Mouse (Mus musculus): ENCODE results near the gene Neurl1a.

GRCm38 (mm10) chr19:47213470-47213869, 34.9 kb downstream of the Neurl1a start:
- TF ChIP-seq CTCF (IDR thresholded peaks at IDR 0.05; ENCODE audit: low read depth, low read length) (peak; percentile 28; the same call in 1 of the 2 replicates), POLR2A (IDR thresholded peaks at IDR 0.05; ENCODE audit: extremely low read depth, insufficient read depth, low read length) (no peak)

Data from liver, adult 2 months (tissue).